Mouse (Mus musculus) left cerebral cortex, adult 11 months (tissue): ENCODE data around the gene Prrx2.
"Not testable (repeated sequence)": the region's sequence is repeated elsewhere in the genome, so short reads cannot be mapped to it uniquely, and the experiment has no call there.

Source experiments
- DNase-seq: peaks from one replicate; pipeline ENCODE4 v3.0.0; 2022; ENCODE audit warnings: low spot score

Prrx2 gene

GRCm38 (mm10) chr2:30912291-30912773, 77.6 kb downstream of the Prrx2 start:
- DNase-seq: no peak

GRCm38 (mm10) chr2:30913022-30913421, 78.2 kb downstream of the Prrx2 start:
- DNase-seq: no peak

GRCm38 (mm10) chr2:30914836-30915235, 80.1 kb downstream of the Prrx2 start:
- no peak for DNase-seq

- no peak for DNase-seq
These were observed 80.6 kb downstream of the Prrx2 start for GRCm38 (mm10) chr2:30915376-30915775.

GRCm38 (mm10) chr2:30915933-30916332, 81.2 kb downstream of the Prrx2 start:
- not testable (repeated sequence) for DNase-seq

GRCm38 (mm10) chr2:30917649-30918048, 82.9 kb downstream of the Prrx2 start:
- no peak for DNase-seq

GRCm38 (mm10) chr2:30918126-30918525, 83.4 kb downstream of the Prrx2 start:
- no peak for DNase-seq

GRCm38 (mm10) chr2:30918780-30919329, 84.1 kb downstream of the Prrx2 start:
- no peak for DNase-seq

GRCm38 (mm10) chr2:30920216-30920615, 85.4 kb downstream of the Prrx2 start:
- no peak for DNase-seq

GRCm38 (mm10) chr2:30923099-30923498, 88.3 kb downstream of the Prrx2 start:
- no peak for DNase-seq

- DNase-seq: no peak
These were observed 90.4 kb downstream of the Prrx2 start for GRCm38 (mm10) chr2:30925181-30925580.

- DNase-seq: no peak
These were observed 91.6 kb downstream of the Prrx2 start for GRCm38 (mm10) chr2:30926381-30926780.

- DNase-seq: no peak
These were observed 92.5 kb downstream of the Prrx2 start for GRCm38 (mm10) chr2:30927151-30927781.

GRCm38 (mm10) chr2:30927844-30928628, 93.3 kb downstream of the Prrx2 start:
- DNase-seq: no peak

GRCm38 (mm10) chr2:30928893-30929482, 94.2 kb downstream of the Prrx2 start:
- DNase-seq: no peak

GRCm38 (mm10) chr2:30929483-30930045, 94.8 kb downstream of the Prrx2 start, which contains the start of gene Ptges:
Gene Ptges, minus strand, starts transcription at chr2:30929863.
- DNase-seq: no peak

- not testable (repeated sequence) for DNase-seq
These were observed 96.1 kb downstream of the Prrx2 start for GRCm38 (mm10) chr2:30930846-30931245.
